Mouse (Mus musculus) left cerebral cortex, adult 9 months (tissue): ENCODE data around the gene Zfp141.

ENCODE experiments used
- DNase-seq, 2 experiments: peaks; one replicate each; pipeline ENCODE4 v3.0.0; 2022; ENCODE audit warnings: low spot score in 2 of 2

Gene Zfp141

DNA sequence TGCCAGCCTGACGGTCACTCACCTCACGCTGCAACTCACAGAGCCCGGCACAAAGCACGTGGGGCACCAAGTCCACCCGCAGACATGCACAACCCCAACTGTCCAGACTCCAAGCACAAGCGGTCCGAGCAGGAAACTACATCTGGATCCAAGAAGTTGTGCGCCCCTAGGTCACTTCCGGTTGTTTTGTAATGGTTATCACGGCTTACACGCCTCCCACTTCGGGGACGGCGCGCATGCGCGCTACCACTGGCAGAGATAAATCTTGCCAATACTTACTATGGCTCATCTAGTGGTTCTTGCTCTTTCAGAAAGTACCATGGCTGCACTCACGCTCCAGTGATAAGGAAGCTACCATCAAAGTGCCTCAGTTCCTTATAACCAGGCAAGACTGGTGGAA lies at the start of gene Zfp141:
Gene Zfp141 (minus strand): TSS at position 153 of the 400 bp plus-strand sequence.
- peak; percentile 72 to 85 for DNase-seq

DNA sequence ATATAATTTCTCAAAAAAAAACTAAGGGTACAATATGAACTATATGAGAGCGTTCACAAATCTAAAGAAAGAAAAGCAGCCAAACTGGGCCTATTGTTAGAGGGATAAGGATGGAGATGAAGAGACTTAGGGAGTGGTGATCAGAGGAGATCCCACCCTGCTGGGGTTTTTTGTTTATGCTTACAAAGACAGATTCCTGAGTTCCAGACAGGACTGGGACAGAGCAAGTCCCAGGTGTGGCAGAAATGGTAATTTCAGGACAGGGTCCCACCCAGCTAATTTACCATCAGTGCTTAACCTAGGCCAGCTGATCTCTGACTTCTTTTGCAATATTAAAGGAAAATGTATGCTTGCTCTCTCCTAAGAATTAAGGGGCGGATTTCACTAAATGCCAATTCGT lies 46.2 kb upstream of the Zfp141 start:
- DNase-seq, result no peak

DNA sequence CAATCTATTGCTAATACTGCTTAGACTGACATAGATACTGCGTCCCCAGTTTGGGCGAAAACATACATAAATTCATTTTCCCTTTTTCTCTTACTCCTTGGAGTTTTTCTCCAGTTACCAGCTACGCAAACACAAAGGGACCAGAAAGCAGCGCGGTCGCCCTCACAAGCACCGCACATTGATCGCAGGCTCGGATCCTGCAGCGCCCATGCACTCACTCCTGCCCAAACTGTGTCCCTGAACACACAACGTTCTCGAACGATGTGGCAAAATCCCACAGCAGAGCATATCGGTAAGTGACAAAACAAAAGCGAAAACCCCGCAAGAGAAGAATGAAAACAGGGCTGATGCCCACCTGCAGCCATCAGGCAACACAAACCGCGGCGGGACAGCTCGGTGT lies 354 bp downstream of the Zfp141 start:
- no peak for DNase-seq

DNA sequence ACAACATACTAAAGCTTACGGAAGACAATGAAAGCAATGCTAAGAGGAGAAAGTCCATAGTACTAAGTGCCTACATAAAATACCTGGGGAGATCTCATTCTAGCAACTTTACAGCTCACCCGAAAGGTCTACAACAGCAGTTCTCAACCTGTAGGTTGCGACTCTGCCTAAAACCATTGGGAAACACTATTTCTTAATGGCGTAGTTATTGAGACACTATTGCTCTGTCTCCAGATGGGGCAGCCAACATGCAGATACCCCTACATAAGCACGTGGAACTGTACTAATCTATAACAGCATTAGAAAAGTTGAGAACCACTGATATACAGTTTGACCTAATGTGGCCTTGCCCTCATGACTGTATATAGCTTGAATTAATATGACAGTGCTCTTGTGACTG lies 7.3 kb downstream of the Zfp141 start:
- no peak for DNase-seq

DNA sequence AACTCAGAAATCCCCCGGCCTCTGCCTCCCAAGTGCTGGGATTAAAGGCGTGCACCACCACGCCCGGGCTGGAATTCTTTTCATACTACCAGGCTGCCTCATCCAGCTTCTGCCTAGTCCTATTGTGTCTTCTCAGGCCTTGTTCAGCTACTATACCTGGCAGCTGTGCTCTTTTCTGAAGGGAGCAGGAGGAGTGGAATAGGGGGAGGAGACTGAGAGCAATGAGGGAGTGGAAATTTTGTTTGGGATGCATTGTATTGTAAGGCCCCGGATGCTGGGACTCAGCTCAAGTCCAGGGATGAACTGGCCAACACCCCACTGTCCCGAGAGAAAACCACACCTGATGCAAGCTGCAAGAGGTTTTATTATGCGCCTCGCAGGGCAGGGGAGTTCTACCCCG lies 8.2 kb downstream of the Zfp141 start:
- no peak for DNase-seq

DNA sequence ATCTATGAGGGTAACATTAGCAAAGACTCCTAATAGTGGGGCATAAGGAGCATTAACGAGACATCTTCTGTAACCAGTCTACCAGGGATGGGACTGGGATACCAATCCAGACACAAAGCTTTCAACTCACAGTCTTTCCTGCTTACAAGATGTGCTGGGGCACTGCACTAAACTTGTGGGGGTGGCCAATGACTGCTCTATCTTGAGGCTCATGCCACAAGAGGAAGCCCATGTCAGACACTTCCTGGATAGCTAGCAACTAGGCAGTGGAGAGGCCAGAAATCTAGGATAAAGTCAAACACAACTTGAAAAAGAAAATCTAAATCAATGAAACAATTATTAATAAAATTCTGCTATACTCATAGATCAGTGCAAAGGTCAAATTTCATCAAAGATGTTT lies 9.3 kb downstream of the Zfp141 start:
- DNase-seq, result no peak

DNA sequence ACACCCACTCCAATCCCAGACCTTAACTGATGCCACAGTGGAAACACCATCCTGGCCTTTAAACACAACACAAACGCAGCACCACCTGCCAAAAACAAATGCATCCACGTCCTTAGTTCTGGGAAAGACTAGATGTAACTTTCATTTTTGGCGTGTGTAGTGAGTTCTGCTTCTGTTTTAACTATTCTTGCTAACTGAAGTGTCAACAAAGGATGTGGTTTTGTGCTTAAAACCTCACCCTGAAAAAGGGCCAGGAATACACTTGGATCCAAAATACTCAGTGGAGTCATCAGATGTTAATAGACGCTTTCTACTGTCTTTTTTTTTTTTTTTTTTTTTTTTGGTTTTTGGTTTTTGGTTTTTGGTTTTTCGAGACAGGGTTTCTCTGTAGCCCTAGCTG lies 14.7 kb downstream of the Zfp141 start:
- no peak for DNase-seq

DNA sequence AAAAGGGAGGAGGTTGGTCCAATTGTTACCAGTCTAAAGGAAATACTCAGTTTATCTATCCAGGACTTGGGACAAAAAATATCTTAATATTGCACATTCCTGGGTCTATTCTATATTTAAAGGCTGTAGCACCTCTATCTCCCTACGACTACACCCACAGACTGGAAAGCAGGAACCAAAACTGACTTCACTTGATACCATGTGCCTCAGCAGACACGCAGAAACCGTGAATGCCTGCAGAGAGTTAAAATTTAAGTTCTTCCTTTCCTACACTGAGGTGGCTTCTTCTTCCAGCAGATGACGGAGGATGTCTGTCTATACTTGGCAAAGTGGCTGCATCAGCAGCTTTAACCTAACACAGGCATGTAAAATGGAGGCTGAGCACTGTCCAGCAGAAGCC lies 15.2 kb downstream of the Zfp141 start:
- no peak for DNase-seq

DNA sequence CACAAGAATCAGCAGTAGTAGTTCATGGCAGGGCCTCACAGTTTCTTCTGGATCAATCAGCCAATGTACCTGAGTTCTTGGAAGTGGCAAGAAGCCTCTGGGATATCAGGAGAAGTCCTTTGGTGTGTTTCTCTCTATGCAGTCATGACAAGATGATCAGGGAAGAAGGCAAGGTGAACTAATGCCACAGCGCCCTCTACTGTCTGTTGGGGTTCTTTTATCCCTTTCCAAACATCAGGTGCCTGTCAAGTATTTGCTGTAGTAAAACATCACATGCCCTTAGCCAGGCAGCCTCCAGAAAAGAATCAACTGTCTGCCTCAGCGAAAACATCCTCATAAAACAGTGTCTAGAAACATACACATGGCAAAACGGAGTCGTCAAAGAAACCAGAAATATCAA lies 50.9 kb downstream of the Zfp141 start:
- DNase-seq, result no peak

DNA sequence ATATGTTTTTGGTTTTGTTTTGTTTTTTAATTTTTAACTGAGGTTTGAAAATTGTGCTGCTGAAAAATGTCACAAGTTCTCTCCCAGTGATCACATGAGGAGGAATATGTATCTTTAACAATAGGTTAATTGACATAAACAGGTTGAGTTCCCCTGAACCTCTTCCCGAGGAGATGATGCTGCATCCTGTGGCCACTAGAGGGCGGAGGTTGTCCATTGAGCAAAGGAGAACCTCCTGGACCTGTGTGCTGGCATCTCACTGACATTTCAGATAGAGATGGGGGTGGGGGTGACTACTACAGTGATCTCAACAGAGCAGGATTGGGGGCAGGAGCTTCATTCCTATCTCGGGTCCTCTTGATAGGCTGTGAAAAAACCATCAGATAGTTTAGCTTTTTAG lies 54.9 kb downstream of the Zfp141 start:
- no peak for DNase-seq

DNA sequence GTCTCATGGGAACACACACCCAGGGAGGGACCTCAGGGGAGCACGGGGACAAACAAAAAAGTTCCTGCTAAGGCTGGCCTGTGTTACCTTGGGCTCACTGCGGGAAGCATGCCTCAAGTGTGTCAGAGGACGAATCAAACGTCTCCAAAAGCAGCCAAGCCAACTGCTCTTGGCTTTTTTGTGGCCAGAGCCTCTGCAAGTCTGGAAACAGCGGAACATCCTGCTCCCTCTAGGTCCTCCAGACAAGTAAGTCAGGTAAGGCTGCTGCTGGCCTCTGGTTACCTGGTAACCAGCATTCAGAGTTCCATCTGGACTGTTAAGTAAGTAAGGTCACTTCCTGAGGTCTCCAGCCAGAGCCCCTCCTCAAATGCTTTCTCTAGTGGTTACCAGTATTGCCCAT lies 57.7 kb downstream of the Zfp141 start, which contains the start of gene 4933421I07Rik:
Gene 4933421I07Rik (minus strand): TSS at position 271 of the 400 bp plus-strand sequence.
- no peak for DNase-seq

DNA sequence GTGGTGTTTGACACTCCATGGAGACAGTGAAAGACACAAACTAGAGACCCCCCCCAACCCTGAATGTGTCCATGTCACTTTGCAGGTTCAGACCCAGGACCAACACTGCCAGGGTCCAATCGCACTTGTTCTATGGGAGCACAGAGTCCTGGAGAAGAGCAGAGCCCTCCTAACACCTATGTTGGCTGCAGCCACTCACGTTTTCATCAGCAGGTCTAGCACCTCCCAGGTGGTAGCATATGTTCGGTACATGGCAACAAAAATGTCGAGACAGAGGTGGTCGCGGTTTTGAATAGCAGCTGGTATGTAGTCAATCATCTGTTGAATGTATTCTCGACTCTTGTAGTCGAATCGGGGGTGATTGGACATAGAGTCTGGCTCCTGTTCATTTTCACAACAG lies 58.2 kb downstream of the Zfp141 start:
- DNase-seq, result no peak
